Mouse (Mus musculus): ENCODE data around the gene Ankar. TPM values are rescaled to one million over a fixed set of nuclear protein-coding genes. Genes with fewer than 3 reads are reported as not detected.

The Ankar gene
- polyA plus RNA-seq (2012; fragmentation: generic; extraction: Trizol) = not detected
- long read RNA-seq, experiment 1 = 0 reads
- long read RNA-seq, experiment 2 = 0 reads

- no peaks in the 10 kb centered on the region for H3K36me3 ChIP-seq (ENCODE audit: control insufficient read depth, insufficient read depth)
- H3K79me2 ChIP-seq (ENCODE audit: control insufficient read depth, insufficient read depth) = no peaks in the 10 kb centered on the region
- no peak within 1 kb of the TSS for H3ac ChIP-seq (ENCODE audit: control insufficient read depth, insufficient read length, low read depth)
- H3K27me3 ChIP-seq (ENCODE audit: control insufficient read depth, insufficient read depth, insufficient read length) = no peaks in the 10 kb centered on the region
- no peak within 1 kb of the TSS for H3K4me3 ChIP-seq (ENCODE audit: insufficient read depth, poor library complexity, severe bottlenecking)
- no peaks in the 10 kb centered on the region for H3K79me3 ChIP-seq (ENCODE audit: low read depth)
- TF ChIP-seq MYOD1 (IDR thresholded peaks at IDR 0.05; ENCODE audit: control insufficient read depth, insufficient read length, low read depth) (no peak), MYOG (IDR thresholded peaks at IDR 0.05; ENCODE audit: control insufficient read depth, extremely low read depth, insufficient read length) (no peak)
Measured at GRCm38 (mm10) chr1:72700479-72700878, at the start of gene Ankar. Ankar (minus strand) TSS chr1:72700579.

- Histone ChIP-seq H3K36me3 (ENCODE audit: control insufficient read depth, insufficient read depth) (no peaks in the 10 kb centered on the region), H3ac (ENCODE audit: control insufficient read depth, insufficient read length, low read depth) (no peak overlapping the region), H3K79me2 (ENCODE audit: control insufficient read depth, insufficient read depth) (no peaks in the 10 kb centered on the region), H3K79me3 (ENCODE audit: low read depth) (no peaks in the 10 kb centered on the region), H3K4me3 (ENCODE audit: insufficient read depth, poor library complexity, severe bottlenecking) (no peak overlapping the region), H3K27me3 (ENCODE audit: control insufficient read depth, insufficient read depth, insufficient read length) (no peaks in the 10 kb centered on the region)
- TF ChIP-seq CTCF (IDR thresholded peaks at IDR 0.05; ENCODE audit: control insufficient read depth, insufficient read depth, insufficient read length) (no peak), USF1 (IDR thresholded peaks at IDR 0.05; ENCODE audit: low read depth) (no peak), MYOD1 (IDR thresholded peaks at IDR 0.05; ENCODE audit: control insufficient read depth, insufficient read length, low read depth) (no peak), MAX (IDR thresholded peaks at IDR 0.05) (no peak), FOSL1 (IDR thresholded peaks at IDR 0.05; ENCODE audit: insufficient read depth, low read length, poor library complexity, severe bottlenecking) (no peak), MYOG (IDR thresholded peaks at IDR 0.05; ENCODE audit: control insufficient read depth, extremely low read depth, insufficient read length) (no peak), CEBPB (IDR thresholded peaks at IDR 0.05; ENCODE audit: low read depth) (no peak)
Measured at GRCm38 (mm10) chr1:72746382-72746781, 46.0 kb upstream of the Ankar start.

DNA sequence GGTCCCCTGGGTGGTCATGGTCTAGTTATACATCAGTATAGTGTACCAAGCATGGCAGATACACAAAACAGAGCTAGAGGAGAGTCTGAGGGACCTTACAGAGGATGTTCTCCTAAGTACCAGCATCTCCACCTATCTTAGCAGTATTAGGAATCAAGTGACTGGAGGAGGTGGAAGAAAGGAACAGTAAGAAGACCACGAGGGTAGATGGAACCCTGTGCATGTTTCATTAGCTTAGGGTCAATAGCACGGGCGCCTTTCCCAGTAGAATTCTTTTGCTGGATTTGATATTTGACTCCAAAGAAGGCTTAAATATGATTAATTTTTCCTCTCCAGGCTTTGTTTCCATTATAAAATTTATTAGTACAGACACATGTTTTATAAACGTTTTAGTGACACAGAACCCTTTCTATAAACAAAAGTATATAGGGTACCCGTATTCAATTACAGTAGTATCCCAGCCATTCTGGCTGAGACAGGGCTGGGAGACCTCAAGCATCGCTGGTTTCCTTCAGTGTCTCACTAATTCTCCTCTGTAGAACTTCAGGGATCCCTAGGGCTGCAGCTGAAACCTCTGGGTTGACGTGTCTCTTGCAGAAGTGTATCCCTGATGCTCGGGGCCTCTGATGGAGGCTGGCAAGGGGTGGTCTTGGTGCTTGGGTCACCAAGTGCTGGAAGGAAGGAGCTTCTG lies 44.6 kb upstream of the Ankar start:
- H3K36me3 ChIP-seq (ENCODE audit: control insufficient read depth, insufficient read depth) = no peaks in the 10 kb centered on the region
- no peak overlapping the region for H3K4me3 ChIP-seq (ENCODE audit: insufficient read depth, poor library complexity, severe bottlenecking)
- H3K27me3 ChIP-seq (ENCODE audit: control insufficient read depth, insufficient read depth, insufficient read length) = no peaks in the 10 kb centered on the region
- no peak overlapping the region for H3ac ChIP-seq (ENCODE audit: control insufficient read depth, insufficient read length, low read depth)
- H3K79me2 ChIP-seq (ENCODE audit: control insufficient read depth, insufficient read depth) = no peaks in the 10 kb centered on the region
- H3K79me3 ChIP-seq (ENCODE audit: low read depth) = no peaks in the 10 kb centered on the region
- TF ChIP-seq CEBPB (IDR thresholded peaks at IDR 0.05; ENCODE audit: low read depth) = no peak
- no peak for TF ChIP-seq MYOG (IDR thresholded peaks at IDR 0.05; ENCODE audit: control insufficient read depth, extremely low read depth, insufficient read length)
- TF ChIP-seq FOSL1 (IDR thresholded peaks at IDR 0.05; ENCODE audit: insufficient read depth, low read length, poor library complexity, severe bottlenecking) = no peak
- TF ChIP-seq MAX (IDR thresholded peaks at IDR 0.05) = no peak
- no peak for TF ChIP-seq USF1 (IDR thresholded peaks at IDR 0.05; ENCODE audit: low read depth)
- no peak for TF ChIP-seq MYOD1 (IDR thresholded peaks at IDR 0.05; ENCODE audit: control insufficient read depth, insufficient read length, low read depth)
- TF ChIP-seq CTCF (IDR thresholded peaks at IDR 0.05; ENCODE audit: control insufficient read depth, insufficient read depth, insufficient read length) = no peak

DNA sequence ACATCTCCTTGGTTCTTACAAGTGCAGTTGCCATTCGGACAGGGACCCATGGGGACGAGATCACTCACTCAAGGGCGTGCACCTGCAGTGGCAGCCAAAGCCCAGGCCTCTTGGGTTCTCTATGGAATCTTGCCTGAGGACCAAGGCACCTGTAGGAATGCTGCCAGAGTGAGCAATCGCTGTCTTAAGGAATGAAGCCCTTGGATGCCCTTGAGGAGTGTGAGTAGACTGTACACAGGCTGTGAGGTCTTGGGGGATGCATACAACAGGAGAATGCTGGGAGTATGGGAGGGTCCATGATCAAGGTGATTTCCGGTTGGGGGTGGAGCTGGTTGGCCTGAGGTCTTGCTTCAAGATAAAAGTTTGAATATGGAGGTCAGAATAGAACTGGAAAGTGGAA lies 41.0 kb upstream of the Ankar start:
- no peak overlapping the region for H3ac ChIP-seq (ENCODE audit: control insufficient read depth, insufficient read length, low read depth)
- H3K4me3 ChIP-seq (ENCODE audit: insufficient read depth, poor library complexity, severe bottlenecking) = no peak overlapping the region
- H3K79me2 ChIP-seq (ENCODE audit: control insufficient read depth, insufficient read depth) = no peaks in the 10 kb centered on the region
- H3K36me3 ChIP-seq (ENCODE audit: control insufficient read depth, insufficient read depth) = no peaks in the 10 kb centered on the region
- TF ChIP-seq USF1 (IDR thresholded peaks at IDR 0.05; ENCODE audit: low read depth) (no peak), FOSL1 (IDR thresholded peaks at IDR 0.05; ENCODE audit: insufficient read depth, low read length, poor library complexity, severe bottlenecking) (no peak), MYOG (IDR thresholded peaks at IDR 0.05; ENCODE audit: control insufficient read depth, extremely low read depth, insufficient read length) (no peak), CEBPB (IDR thresholded peaks at IDR 0.05; ENCODE audit: low read depth) (no peak), MAX (IDR thresholded peaks at IDR 0.05) (no peak), MYOD1 (IDR thresholded peaks at IDR 0.05; ENCODE audit: control insufficient read depth, insufficient read length, low read depth) (no peak), CTCF (IDR thresholded peaks at IDR 0.05; ENCODE audit: control insufficient read depth, insufficient read depth, insufficient read length) (no peak)
- no peaks in the 10 kb centered on the region for H3K79me3 ChIP-seq (ENCODE audit: low read depth)
- H3K27me3 ChIP-seq (ENCODE audit: control insufficient read depth, insufficient read depth, insufficient read length) = no peaks in the 10 kb centered on the region

DNA sequence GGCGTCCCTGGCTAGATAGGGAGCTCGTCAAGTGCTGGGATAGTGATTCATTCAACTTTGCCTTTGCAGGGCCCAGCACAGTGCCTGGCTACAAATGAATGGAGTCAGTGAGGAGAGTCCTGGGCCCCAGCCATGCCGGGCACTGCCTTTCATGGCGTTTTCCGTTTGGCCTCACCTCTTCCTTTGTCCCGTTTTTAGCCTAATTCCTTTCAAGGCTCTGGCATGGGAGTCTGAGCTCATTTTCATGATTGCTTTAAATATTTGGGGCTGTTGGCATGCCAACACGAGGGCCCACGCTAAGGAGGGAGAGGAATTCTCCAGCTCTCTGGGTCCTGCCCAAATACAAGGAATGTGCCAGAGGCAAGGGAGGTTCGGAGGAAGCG lies 39.3 kb upstream of the Ankar start:
- H3K79me3 ChIP-seq (ENCODE audit: low read depth) = no peaks in the 10 kb centered on the region
- no peak overlapping the region for H3K4me3 ChIP-seq (ENCODE audit: insufficient read depth, poor library complexity, severe bottlenecking)
- TF ChIP-seq MAX (IDR thresholded peaks at IDR 0.05) = no peak
- no peak for TF ChIP-seq FOSL1 (IDR thresholded peaks at IDR 0.05; ENCODE audit: insufficient read depth, low read length, poor library complexity, severe bottlenecking)
- TF ChIP-seq MYOG (IDR thresholded peaks at IDR 0.05; ENCODE audit: control insufficient read depth, extremely low read depth, insufficient read length) = no peak
- no peak for TF ChIP-seq USF1 (IDR thresholded peaks at IDR 0.05; ENCODE audit: low read depth)
- TF ChIP-seq CEBPB (IDR thresholded peaks at IDR 0.05; ENCODE audit: low read depth) = no peak
- TF ChIP-seq MYOD1 (IDR thresholded peaks at IDR 0.05; ENCODE audit: control insufficient read depth, insufficient read length, low read depth) = no peak
- no peak for TF ChIP-seq CTCF (IDR thresholded peaks at IDR 0.05; ENCODE audit: control insufficient read depth, insufficient read depth, insufficient read length)
- no peak overlapping the region for H3ac ChIP-seq (ENCODE audit: control insufficient read depth, insufficient read length, low read depth)
- H3K36me3 ChIP-seq (ENCODE audit: control insufficient read depth, insufficient read depth) = no peaks in the 10 kb centered on the region
- H3K27me3 ChIP-seq (ENCODE audit: control insufficient read depth, insufficient read depth, insufficient read length) = no peaks in the 10 kb centered on the region
- H3K79me2 ChIP-seq (ENCODE audit: control insufficient read depth, insufficient read depth) = no peaks in the 10 kb centered on the region

All from C2C12 (cell line).